Mouse (Mus musculus): ENCODE measurements at regions not wholly inside any gene's neighbourhood (a gene's known extent, or its start where the extent isn't known, plus 50 kb on each side); places are given as distances from the start of the nearest gene placed in this dataset.

GRCm38 (mm10) chr10:84165832-84166567 lies 274.4 kb downstream of the Nuak1 start:
- no peak for TF ChIP-seq CTCF (IDR thresholded peaks at IDR 0.05; ENCODE audit: borderline replicate concordance, control insufficient read depth, extremely low read depth, insufficient read depth, low read length, poor library complexity)
- no peak for TF ChIP-seq POLR2A (IDR thresholded peaks at IDR 0.05; ENCODE audit: control insufficient read depth, extremely low read depth, insufficient read depth, low read length, poor library complexity)

Data from thymus, adult 2 months (tissue).